Mouse (Mus musculus) liver, adult 2 months (tissue): ENCODE measurements around the gene Rxylt1. TPM values are rescaled to one million over a fixed set of nuclear protein-coding genes. Genes with fewer than 3 reads are reported as not detected.

ENCODE experiments used
- DNase-seq: peaks from one replicate; pipeline ENCODE4 v3.0.0-alpha.2; 2011; ENCODE audit warnings: low read depth, low spot score; ENCODE audit errors: extremely low read depth
- H3K27ac ChIP-seq: fragments of 200-500 bp; replicated peaks from 2 replicates; pipeline ENCODE4 v1.5.1; 2012; ENCODE audit warnings: low read depth, mild to moderate bottlenecking, control low read depth, inconsistent platforms, low read length; ENCODE audit not compliant: insufficient read depth
- H3K27me3 ChIP-seq: fragments of 200-500 bp; 2 replicates; pipeline ENCODE4 v1.6.1; 2012; ENCODE audit warnings: mild to moderate bottlenecking, moderate library complexity, low read length, inconsistent platforms; ENCODE audit not compliant: control insufficient read depth, insufficient read depth
- H3K36me3 ChIP-seq: fragments of 200-500 bp; 2 replicates; pipeline ENCODE4 v1.6.1; 2012; ENCODE audit warnings: low read length, inconsistent platforms; ENCODE audit not compliant: control insufficient read depth, insufficient read depth
- H3K4me1 ChIP-seq: fragments of 200-500 bp; 2 replicates; pipeline ENCODE4 v1.6.1; 2011; ENCODE audit warnings: low read length; ENCODE audit not compliant: control insufficient read depth, insufficient read depth
- H3K4me3 ChIP-seq: fragments of 200-500 bp; 2 replicates; pipeline ENCODE4 v1.5.1; 2011; ENCODE audit warnings: low read depth, mild to moderate bottlenecking, control low read depth, low read length, moderate library complexity; ENCODE audit not compliant: insufficient read depth
- H3K79me2 ChIP-seq: fragments of 200-500 bp; 2 replicates; pipeline ENCODE4 v1.6.1; 2012; ENCODE audit warnings: inconsistent platforms, mild to moderate bottlenecking, low read length, moderate library complexity; ENCODE audit not compliant: control insufficient read depth, insufficient read depth
- H3K9ac ChIP-seq: fragments of 200-500 bp; 2 replicates; pipeline ENCODE4 v1.6.1; 2012; ENCODE audit warnings: low read depth, mild to moderate bottlenecking, control low read depth, inconsistent platforms, low read length
- CTCF ChIP-seq: fragments of 200-500 bp; IDR thresholded peaks from 2 replicates; pipeline ENCODE4 v1.5.1; 2011; ENCODE audit warnings: low read depth, low read length, control low read depth
- POLR2A ChIP-seq: fragments of 200-500 bp; IDR thresholded peaks from 2 replicates; pipeline ENCODE4 v1.6.1; 2011; ENCODE audit warnings: low read length, control low read depth; ENCODE audit not compliant: insufficient read depth; ENCODE audit errors: extremely low read depth
- WGBS: fragments of 180-500 bp; shearing (Covaris S2); methylation state at CpG from one replicate; pipeline ENCODE4 v1.1.7; 2018; 5-methylcytosine and 5-hydroxymethylcytosine counted together
- polyA plus RNA-seq: library from polyadenylated mRNA; depleted of rRNA; stranded (reverse); fragments of >200 nt; gene quantifications from 2 replicates; pipeline ENCODE4 v1.2.3, GENCODE M21; 2012
- total RNA-seq: library from RNA; depleted of rRNA; stranded (reverse); fragments of >200 nt; gene quantifications from 2 replicates; pipeline ENCODE4 v1.2.3, GENCODE M21; 2014

Gene Rxylt1
- total and polyA plus RNA-seq, 2 experiments = 3.5 to 22.9 TPM

DNA sequence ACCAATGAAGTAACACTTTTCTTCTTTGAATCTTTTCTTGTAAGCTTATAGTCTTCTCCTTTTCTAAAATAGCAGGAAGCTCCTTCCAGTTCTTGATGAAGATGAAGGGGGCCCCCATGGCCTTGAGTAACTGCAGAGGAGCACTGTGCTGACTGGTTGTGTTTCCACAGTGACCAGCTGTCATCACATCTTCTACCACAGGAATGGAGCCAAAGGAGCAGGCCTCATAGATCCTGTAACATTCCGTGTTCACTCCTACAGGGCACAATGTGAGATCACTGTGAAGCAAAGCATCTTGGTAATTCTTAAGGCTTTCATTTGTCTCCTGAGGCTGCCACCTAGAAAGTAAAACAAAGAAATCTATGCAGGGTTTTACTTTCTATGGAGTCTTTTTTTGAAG, 15.8 kb downstream of the Rxylt1 start:
- no peaks in the 10 kb centered on the region for H3K27me3 ChIP-seq
- no peak overlapping the region for H3K27ac ChIP-seq
- no peak for TF ChIP-seq CTCF
- no peak for TF ChIP-seq POLR2A
- no peak overlapping the region for H3K4me3 ChIP-seq
- H3K4me1 ChIP-seq = no peaks in the 10 kb centered on the region
- no peaks in the 10 kb centered on the region for H3K79me2 ChIP-seq
- H3K36me3 ChIP-seq = peaks cover 3% of the 10 kb centered on the region; the same call in 1 of the 2 replicates
- no peak for DNase-seq
- no peak overlapping the region for H3K9ac ChIP-seq
- WGBS = 97% methylated on average over 1 of the region's 1 CpGs

DNA sequence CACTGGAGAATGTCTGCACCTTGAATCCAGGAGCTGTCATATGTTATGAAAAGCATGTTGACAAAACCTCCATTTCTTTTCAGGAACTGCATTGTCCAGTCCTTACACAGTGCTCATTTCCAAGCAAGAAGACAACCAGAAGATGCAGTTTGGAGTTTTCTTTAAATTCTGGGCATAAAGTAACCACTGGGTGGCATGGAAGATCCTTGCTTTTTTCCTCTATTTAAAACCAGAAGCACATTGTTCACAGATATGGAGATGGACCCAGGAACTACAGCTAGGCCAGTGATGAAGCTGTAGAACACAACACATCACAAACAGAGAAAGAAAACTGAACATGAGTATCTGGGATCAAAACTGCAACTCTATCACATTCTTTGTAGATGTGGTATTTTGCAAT, 28.0 kb downstream of the Rxylt1 start:
- H3K79me2 ChIP-seq = no peaks in the 10 kb centered on the region
- no peaks in the 10 kb centered on the region for H3K4me1 ChIP-seq
- TF ChIP-seq CTCF (no peak), POLR2A (no peak)
- H3K4me3 ChIP-seq = no peak overlapping the region
- no peak for DNase-seq
- H3K36me3 ChIP-seq = no peaks in the 10 kb centered on the region
- no peaks in the 10 kb centered on the region for H3K27me3 ChIP-seq
- no peak overlapping the region for H3K27ac ChIP-seq
- H3K9ac ChIP-seq = no peak overlapping the region

DNA sequence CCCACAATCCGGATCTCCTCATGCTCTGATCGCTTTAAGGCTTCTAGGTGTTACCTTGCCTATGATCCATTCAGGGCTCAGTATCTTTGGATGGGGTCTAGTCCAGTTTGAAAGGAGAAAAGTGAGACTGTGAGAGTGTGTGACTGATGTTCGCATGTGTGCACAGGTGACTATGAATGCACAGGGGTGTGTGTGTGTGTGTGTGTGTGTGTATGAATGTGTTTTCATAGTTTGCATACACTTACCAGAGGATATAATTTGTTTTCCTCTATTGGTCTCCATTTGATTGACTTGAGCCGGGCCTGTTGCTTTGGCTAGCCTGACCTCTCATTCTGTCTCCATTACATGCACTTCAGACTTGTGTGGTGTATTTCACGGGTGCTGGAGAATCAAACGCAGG, 41.3 kb downstream of the Rxylt1 start:
- 93% methylated on average over 6 of the region's 6 CpGs for WGBS
- Histone ChIP-seq H3K27me3 (no peaks in the 10 kb centered on the region), H3K9ac (no peak overlapping the region), H3K36me3 (no peaks in the 10 kb centered on the region), H3K27ac (no peak overlapping the region), H3K4me3 (no peak overlapping the region), H3K4me1 (no peaks in the 10 kb centered on the region), H3K79me2 (no peaks in the 10 kb centered on the region)
- TF ChIP-seq CTCF (no peak), POLR2A (no peak)
- DNase-seq = no peak

DNA sequence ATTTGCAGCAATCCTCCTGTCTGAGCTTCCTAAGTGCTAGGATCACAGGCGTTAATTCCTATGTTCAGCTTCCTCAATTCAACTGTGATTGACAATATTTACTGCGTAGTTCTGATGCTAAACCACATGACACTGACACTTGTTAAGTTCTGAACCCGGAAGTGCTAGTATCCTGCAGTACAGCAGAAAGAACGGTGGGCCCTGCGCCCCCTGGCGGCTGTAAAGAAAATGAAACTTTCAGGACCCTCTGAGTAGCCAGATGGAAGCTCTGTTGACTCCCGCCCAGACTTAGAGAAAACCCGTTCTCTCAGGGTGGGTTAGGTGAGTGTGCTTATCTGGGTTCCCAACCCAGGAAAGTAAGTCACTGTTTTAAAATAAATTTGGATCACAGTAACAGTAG, 42.6 kb downstream of the Rxylt1 start:
- no peak overlapping the region for H3K27ac ChIP-seq
- WGBS = 21% methylated on average over 8 of the region's 8 CpGs
- H3K79me2 ChIP-seq = no peaks in the 10 kb centered on the region
- no peaks in the 10 kb centered on the region for H3K36me3 ChIP-seq
- H3K4me3 ChIP-seq = no peak overlapping the region
- H3K4me1 ChIP-seq = no peaks in the 10 kb centered on the region
- DNase-seq = peak; percentile 35
- H3K27me3 ChIP-seq = no peaks in the 10 kb centered on the region
- TF ChIP-seq CTCF = peak; percentile 74
- TF ChIP-seq POLR2A = no peak
- no peak overlapping the region for H3K9ac ChIP-seq

DNA sequence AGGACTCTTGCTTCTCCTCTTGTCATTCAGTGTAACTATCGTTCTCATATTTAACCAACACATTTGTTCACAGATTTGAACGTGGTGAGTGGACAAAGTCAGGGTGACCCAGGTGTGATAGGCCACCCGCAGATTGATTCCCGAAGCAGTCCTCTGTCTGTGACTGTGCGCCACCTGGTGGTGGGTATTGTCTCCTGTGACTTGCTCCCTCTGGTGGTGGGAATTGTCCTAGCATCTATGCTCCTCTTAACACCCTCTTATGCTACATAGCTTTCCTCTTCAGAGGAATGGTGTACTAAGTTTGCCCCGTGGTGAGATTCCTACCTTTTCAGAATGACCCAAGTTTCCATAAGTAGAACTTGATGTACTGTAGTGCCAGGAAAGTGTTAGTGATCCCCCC, 45.3 kb downstream of the Rxylt1 start:
- no peak overlapping the region; the same call in 1 of the 2 replicates for H3K4me3 ChIP-seq

DNA sequence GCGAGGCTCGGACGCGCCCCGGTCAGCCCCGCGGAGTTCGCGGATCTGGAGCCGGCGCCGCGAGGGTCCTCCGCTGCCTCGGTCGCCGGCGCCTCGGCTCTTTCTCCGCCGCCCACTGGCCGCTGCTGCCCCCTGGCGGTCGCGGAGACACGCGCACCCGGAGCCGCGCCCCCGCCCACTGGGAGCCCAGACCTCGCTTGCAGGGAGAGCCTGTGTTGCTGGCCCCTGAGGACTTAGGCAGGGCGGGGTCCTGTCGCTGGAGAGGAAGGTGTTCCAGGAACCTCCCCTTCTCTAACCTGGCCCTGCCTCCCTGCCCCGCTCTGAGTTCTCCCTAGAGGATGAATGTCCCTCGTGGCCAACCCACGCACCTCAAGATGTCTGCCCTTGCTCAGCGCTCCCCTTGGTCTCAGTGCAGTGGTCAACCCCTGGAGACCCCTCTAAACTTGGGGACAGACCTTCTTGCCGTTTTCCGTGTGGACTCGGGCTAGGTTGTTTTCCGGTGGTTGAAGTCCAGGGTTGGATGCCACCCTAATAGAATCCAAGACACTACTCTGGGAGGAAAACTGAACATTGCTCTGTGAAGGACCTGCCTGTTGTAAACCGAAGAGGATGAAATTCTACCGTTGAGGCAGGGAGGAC, 49.3 kb downstream of the Rxylt1 start:
- 13% methylated on average over 44 of the region's 44 CpGs for WGBS
- no peak for DNase-seq
- Histone ChIP-seq H3K79me2 (no peaks in the 10 kb centered on the region), H3K27ac (no peak overlapping the region), H3K9ac (peak overlapping the region; percentile 44), H3K36me3 (no peaks in the 10 kb centered on the region), H3K4me3 (peak overlapping the region; percentile 48), H3K27me3 (peaks cover 6% of the 10 kb centered on the region; the same call in 1 of the 2 replicates), H3K4me1 (no peaks in the 10 kb centered on the region)
- TF ChIP-seq CTCF (peak; percentile 75), POLR2A (no peak)

More for the DNA sequence above, 45.3 kb downstream of the Rxylt1 start:
- 19% methylated on average over 6 of the region's 6 CpGs for WGBS
- Histone ChIP-seq H3K27ac (no peak overlapping the region), H3K36me3 (no peaks in the 10 kb centered on the region), H3K79me2 (no peaks in the 10 kb centered on the region), H3K27me3 (peaks cover 3% of the 10 kb centered on the region; the same call in 1 of the 2 replicates), H3K9ac (no peak overlapping the region), H3K4me1 (no peaks in the 10 kb centered on the region)
- peak; percentile 65 for DNase-seq
- TF ChIP-seq POLR2A = no peak
- peak; percentile 100 for TF ChIP-seq CTCF
